Mouse (Mus musculus) liver, adult 2 months (tissue): ENCODE data around the gene Sorl1. TPM values are rescaled to one million over a fixed set of nuclear protein-coding genes. Genes with fewer than 3 reads are reported as not detected.

Experiments
- DNase-seq: peaks from one replicate; pipeline ENCODE4 v3.0.0-alpha.2; 2011; ENCODE audit warnings: low read depth, low spot score; ENCODE audit errors: extremely low read depth
- H3K27ac ChIP-seq: fragments of 200-500 bp; replicated peaks from 2 replicates; pipeline ENCODE4 v1.5.1; 2012; ENCODE audit warnings: low read depth, mild to moderate bottlenecking, control low read depth, inconsistent platforms, low read length; ENCODE audit not compliant: insufficient read depth
- H3K27me3 ChIP-seq: fragments of 200-500 bp; 2 replicates; pipeline ENCODE4 v1.6.1; 2012; ENCODE audit warnings: mild to moderate bottlenecking, moderate library complexity, low read length, inconsistent platforms; ENCODE audit not compliant: control insufficient read depth, insufficient read depth
- H3K36me3 ChIP-seq: fragments of 200-500 bp; 2 replicates; pipeline ENCODE4 v1.6.1; 2012; ENCODE audit warnings: low read length, inconsistent platforms; ENCODE audit not compliant: control insufficient read depth, insufficient read depth
- H3K4me1 ChIP-seq: fragments of 200-500 bp; 2 replicates; pipeline ENCODE4 v1.6.1; 2011; ENCODE audit warnings: low read length; ENCODE audit not compliant: control insufficient read depth, insufficient read depth
- H3K4me3 ChIP-seq: fragments of 200-500 bp; 2 replicates; pipeline ENCODE4 v1.5.1; 2011; ENCODE audit warnings: low read depth, mild to moderate bottlenecking, control low read depth, low read length, moderate library complexity; ENCODE audit not compliant: insufficient read depth
- H3K79me2 ChIP-seq: fragments of 200-500 bp; 2 replicates; pipeline ENCODE4 v1.6.1; 2012; ENCODE audit warnings: inconsistent platforms, mild to moderate bottlenecking, low read length, moderate library complexity; ENCODE audit not compliant: control insufficient read depth, insufficient read depth
- H3K9ac ChIP-seq: fragments of 200-500 bp; 2 replicates; pipeline ENCODE4 v1.6.1; 2012; ENCODE audit warnings: low read depth, mild to moderate bottlenecking, control low read depth, inconsistent platforms, low read length
- CTCF ChIP-seq: fragments of 200-500 bp; IDR thresholded peaks from 2 replicates; pipeline ENCODE4 v1.5.1; 2011; ENCODE audit warnings: low read depth, low read length, control low read depth
- POLR2A ChIP-seq: fragments of 200-500 bp; IDR thresholded peaks from 2 replicates; pipeline ENCODE4 v1.6.1; 2011; ENCODE audit warnings: low read length, control low read depth; ENCODE audit not compliant: insufficient read depth; ENCODE audit errors: extremely low read depth
- WGBS: fragments of 180-500 bp; shearing (Covaris S2); methylation state at CpG from one replicate; pipeline ENCODE4 v1.1.7; 2018; 5-methylcytosine and 5-hydroxymethylcytosine counted together
- polyA plus RNA-seq: library from polyadenylated mRNA; depleted of rRNA; stranded (reverse); fragments of >200 nt; gene quantifications from 2 replicates; pipeline ENCODE4 v1.2.3, GENCODE M21; 2012
- total RNA-seq: library from RNA; depleted of rRNA; stranded (reverse); fragments of >200 nt; gene quantifications from 2 replicates; pipeline ENCODE4 v1.2.3, GENCODE M21; 2014

Gene Sorl1
- total and polyA plus RNA-seq, 2 experiments = 1.4 to 2.3 TPM

GRCm38 (mm10) chr9:42094752-42095151, 29.3 kb downstream of the Sorl1 start:
- H3K9ac ChIP-seq = no peak overlapping the region
- no peak for DNase-seq
- 84% methylated on average over 11 of the region's 11 CpGs for WGBS

GRCm38 (mm10) chr9:42094028-42094551, 30.0 kb downstream of the Sorl1 start:
- no peaks in the 10 kb centered on the region for H3K79me2 ChIP-seq
- no peak overlapping the region for H3K9ac ChIP-seq
- H3K27me3 ChIP-seq = no peaks in the 10 kb centered on the region
- 84% methylated on average over 7 of the region's 7 CpGs for WGBS
- H3K36me3 ChIP-seq = no peaks in the 10 kb centered on the region
- no peaks in the 10 kb centered on the region; the same call in 1 of the 2 replicates for H3K4me1 ChIP-seq
- TF ChIP-seq POLR2A = no peak
- no peak for TF ChIP-seq CTCF
- DNase-seq = no peak
- H3K4me3 ChIP-seq = no peak overlapping the region
- H3K27ac ChIP-seq = no peak overlapping the region

More at GRCm38 (mm10) chr9:42094752-42095151, 29.3 kb downstream of the Sorl1 start:
- no peaks in the 10 kb centered on the region for H3K36me3 ChIP-seq
- H3K79me2 ChIP-seq = no peaks in the 10 kb centered on the region
- H3K4me1 ChIP-seq = no peaks in the 10 kb centered on the region; the same call in 1 of the 2 replicates
- H3K27ac ChIP-seq = no peak overlapping the region
- no peak overlapping the region for H3K4me3 ChIP-seq
- H3K27me3 ChIP-seq = no peaks in the 10 kb centered on the region
- TF ChIP-seq POLR2A = no peak

GRCm38 (mm10) chr9:42092749-42093148, 31.3 kb downstream of the Sorl1 start:
- 93% methylated on average over 2 of the region's 2 CpGs for WGBS
- Histone ChIP-seq H3K27me3 (no peaks in the 10 kb centered on the region), H3K9ac (no peak overlapping the region), H3K27ac (no peak overlapping the region), H3K79me2 (no peaks in the 10 kb centered on the region), H3K4me1 (no peaks in the 10 kb centered on the region), H3K36me3 (no peaks in the 10 kb centered on the region), H3K4me3 (no peak overlapping the region)
- no peak for DNase-seq
- TF ChIP-seq POLR2A (no peak), CTCF (no peak)

GRCm38 (mm10) chr9:42091561-42091960, 32.5 kb downstream of the Sorl1 start:
- H3K27me3 ChIP-seq = no peaks in the 10 kb centered on the region
- WGBS = 91% methylated on average over 4 of the region's 4 CpGs
- H3K36me3 ChIP-seq = no peaks in the 10 kb centered on the region
- H3K4me1 ChIP-seq = no peaks in the 10 kb centered on the region
- no peak for DNase-seq
- H3K4me3 ChIP-seq = no peak overlapping the region
- TF ChIP-seq POLR2A (no peak), CTCF (no peak)
- no peaks in the 10 kb centered on the region for H3K79me2 ChIP-seq
- no peak overlapping the region for H3K27ac ChIP-seq
- no peak overlapping the region for H3K9ac ChIP-seq

- Histone ChIP-seq H3K27ac (no peak overlapping the region), H3K27me3 (no peaks in the 10 kb centered on the region), H3K4me1 (no peaks in the 10 kb centered on the region), H3K79me2 (no peaks in the 10 kb centered on the region), H3K36me3 (no peaks in the 10 kb centered on the region), H3K4me3 (no peak overlapping the region), H3K9ac (no peak overlapping the region)
- TF ChIP-seq POLR2A (no peak), CTCF (no peak)
- no peak for DNase-seq
- WGBS = 87% methylated on average over 4 of the region's 4 CpGs
Observed at GRCm38 (mm10) chr9:42087921-42088320, 36.2 kb downstream of the Sorl1 start.

- WGBS = 90% methylated on average over 13 of the region's 13 CpGs
- H3K27ac ChIP-seq = no peak overlapping the region
Observed at GRCm38 (mm10) chr9:42085970-42086369, 38.1 kb downstream of the Sorl1 start.

More at GRCm38 (mm10) chr9:42085970-42086369, 38.1 kb downstream of the Sorl1 start:
- Histone ChIP-seq H3K4me3 (no peak overlapping the region), H3K4me1 (no peaks in the 10 kb centered on the region), H3K9ac (no peak overlapping the region), H3K36me3 (no peaks in the 10 kb centered on the region), H3K27me3 (no peaks in the 10 kb centered on the region), H3K79me2 (no peaks in the 10 kb centered on the region)
- DNase-seq = no peak
- TF ChIP-seq POLR2A (no peak), CTCF (no peak)
